In genomic region chr9:76252109-76252508, GRCm38 (mm10) we compare ENCODE assay signal across 49 mouse cellular contexts. TPM values are rescaled to one million over a fixed set of nuclear protein-coding genes. Genes with fewer than 3 reads are reported as not detected.
"Had no signal": no experiment of that assay in that cellular context is flagged by ENCODE, and none has a peak within 500 bp of the region (broad histone marks: within the 10 kb centered on the region; RNA-seq: fewer than 3 reads in every experiment).

No protein-coding gene starts in this region.

- H3K4me1 ChIP-seq: heart, embryonic 10.5 days; heart, embryonic 12.5 days; heart, embryonic 13.5 days; heart, embryonic 15.5 days; hindbrain, embryonic 10.5 days; hindbrain, embryonic 12.5 days; hindbrain, embryonic 13.5 days; hindbrain, embryonic 15.5 days; intestine, embryonic 15.5 days; kidney, embryonic 15.5 days had no signal

- ATAC-seq: hindbrain, embryonic 16.5 days; hindbrain, postnatal 0 days; inflammation-experienced regulatory T-cells, adult 6 months; intestine, embryonic 15.5 days; intestine, embryonic 16.5 days; intestine, postnatal 0 days had no signal

- H3K4me2 ChIP-seq: heart, embryonic 11.5 days; heart, embryonic 12.5 days; heart, embryonic 13.5 days; heart, embryonic 15.5 days; hindbrain, embryonic 12.5 days; hindbrain, embryonic 13.5 days; hindbrain, embryonic 14.5 days; hindbrain, embryonic 15.5 days; intestine, embryonic 15.5 days; kidney, embryonic 15.5 days had no signal

- H3K9ac ChIP-seq: heart, embryonic 12.5 days; heart, embryonic 13.5 days; heart, embryonic 15.5 days; hindbrain, embryonic 12.5 days; hindbrain, embryonic 13.5 days; hindbrain, embryonic 14.5 days; hindbrain, embryonic 15.5 days; intestine, embryonic 15.5 days; kidney, embryonic 15.5 days had no signal

- DNase-seq: heart, postnatal 10 days; heart, postnatal 14 days; heart, postnatal 36 days; heart, postnatal 4 days; kidney, adult 11 months; kidney, adult 18-20 months; kidney, adult 2 months; kidney, adult 8-10 months; kidney, adult 9 months; kidney, postnatal 10 days; kidney, postnatal 14 days; kidney, postnatal 25 days; kidney, postnatal 36 days; kidney, postnatal 4 days; layer of hippocampus, adult 9-11 months; layer of hippocampus, postnatal 36 days had no signal

- H3K36me3 ChIP-seq: heart, embryonic 10.5 days; heart, embryonic 12.5 days; heart, embryonic 13.5 days; heart, embryonic 15.5 days; hindbrain, embryonic 10.5 days; hindbrain, embryonic 12.5 days; hindbrain, embryonic 13.5 days; hindbrain, embryonic 15.5 days; intestine, embryonic 15.5 days; kidney, embryonic 15.5 days had no signal

- H3K4me3 ChIP-seq: heart, embryonic 10.5 days; heart, embryonic 12.5 days; heart, embryonic 13.5 days; heart, embryonic 15.5 days; hindbrain, embryonic 10.5 days; hindbrain, embryonic 12.5 days; hindbrain, embryonic 13.5 days; hindbrain, embryonic 15.5 days; intestine, embryonic 15.5 days; kidney, embryonic 15.5 days; layer of hippocampus, adult 2 months had no signal

- H3K27me3 ChIP-seq: heart, embryonic 12.5 days; heart, embryonic 13.5 days; heart, embryonic 15.5 days; hindbrain, embryonic 12.5 days; hindbrain, embryonic 13.5 days; hindbrain, embryonic 15.5 days; intestine, embryonic 15.5 days; kidney, embryonic 15.5 days had no signal

- H3K27ac ChIP-seq: heart, embryonic 10.5 days; heart, embryonic 13.5 days; heart, embryonic 15.5 days; hindbrain, embryonic 10.5 days; hindbrain, embryonic 12.5 days; hindbrain, embryonic 13.5 days; hindbrain, embryonic 14.5 days; hindbrain, embryonic 15.5 days; hindbrain, postnatal 0 days; intestine, embryonic 15.5 days; kidney, embryonic 15.5 days; kidney, postnatal 0 days; layer of hippocampus, adult 2 months had no signal

- H3K9me3 ChIP-seq: heart, embryonic 10.5 days; heart, embryonic 12.5 days; heart, embryonic 13.5 days; heart, embryonic 15.5 days; hindbrain, embryonic 10.5 days; hindbrain, embryonic 12.5 days; hindbrain, embryonic 13.5 days; hindbrain, embryonic 15.5 days; intestine, embryonic 15.5 days; kidney, embryonic 15.5 days had no signal

RNA-seq across cellular contexts. Expression of gene Gfral, which starts 38.7 kb away (rescaled TPM):
- total RNA-seq: heart, postnatal 10 days; heart, postnatal 14 days; heart, postnatal 25 days; heart, postnatal 36 days; heart, postnatal 4 days; hematopoietic stem cell, adult 5-6 weeks; layer of hippocampus, adult 18-20 months; layer of hippocampus, adult 2 months; layer of hippocampus, postnatal 10 days; layer of hippocampus, postnatal 25 days; layer of hippocampus, postnatal 36 days; left cerebral cortex, adult 18-20 months had no signal
- polyA plus RNA-seq: heart, embryonic 10.5 days; heart, embryonic 11.5 days; heart, embryonic 12.5 days; heart, embryonic 13.5 days; heart, embryonic 14.5 days; heart, embryonic 15.5 days; heart, embryonic 16.5 days; heart, postnatal 0 days; hindbrain, embryonic 10.5 days; hindbrain, embryonic 11.5 days; hindbrain, embryonic 12.5 days; hindbrain, embryonic 13.5 days; hindbrain, embryonic 14.5 days; hindbrain, embryonic 15.5 days; hindbrain, embryonic 16.5 days; hindbrain, postnatal 0 days; inflammation-experienced regulatory T-cells, adult 6 months; intestine, embryonic 14.5 days; intestine, embryonic 15.5 days; intestine, embryonic 16.5 days; intestine, postnatal 0 days; kidney, adult 2 months; kidney, embryonic 14.5 days; kidney, embryonic 15.5 days; kidney, embryonic 16.5 days; kidney, postnatal 0 days; large intestine, adult 2 months had no signal
